Mouse (Mus musculus) spleen, adult 2 months (tissue): ENCODE measurements around the gene Tmem238.

Source experiments
- CTCF ChIP-seq: fragments of 200-500 bp; IDR thresholded peaks from 2 replicates; pipeline ENCODE4 v1.5.1; 2011; ENCODE audit warnings: mild to moderate bottlenecking, inconsistent platforms; ENCODE audit not compliant: insufficient read depth, insufficient read length, insufficient replicate concordance; ENCODE audit errors: extremely low read depth
- POLR2A ChIP-seq: fragments of 200-500 bp; IDR thresholded peaks from 2 replicates; pipeline ENCODE4 v1.6.1; 2011; ENCODE audit warnings: low read depth, low read length, inconsistent platforms

- TF ChIP-seq CTCF (no peak), POLR2A (no peak)
Observed at GRCm38 (mm10) chr7:4825365-4825764, 35.9 kb upstream of the Tmem238 start.
